Mouse (Mus musculus) megakaryocyte, embryonic 14.5 days (primary cell): Measurements from ENCODE around the gene Higd1c.

ENCODE experiments used
- FLI1 ChIP-seq: IDR thresholded peaks from 2 replicates; pipeline ENCODE4 v1.6.1; 2012; ENCODE audit warnings: low read length, inconsistent platforms, mixed read lengths
- GATA1 ChIP-seq: IDR thresholded peaks from 3 replicates; pipeline ENCODE4 v1.6.1; 2012; ENCODE audit warnings: mixed read lengths, low read length, inconsistent platforms, borderline replicate concordance

DNA sequence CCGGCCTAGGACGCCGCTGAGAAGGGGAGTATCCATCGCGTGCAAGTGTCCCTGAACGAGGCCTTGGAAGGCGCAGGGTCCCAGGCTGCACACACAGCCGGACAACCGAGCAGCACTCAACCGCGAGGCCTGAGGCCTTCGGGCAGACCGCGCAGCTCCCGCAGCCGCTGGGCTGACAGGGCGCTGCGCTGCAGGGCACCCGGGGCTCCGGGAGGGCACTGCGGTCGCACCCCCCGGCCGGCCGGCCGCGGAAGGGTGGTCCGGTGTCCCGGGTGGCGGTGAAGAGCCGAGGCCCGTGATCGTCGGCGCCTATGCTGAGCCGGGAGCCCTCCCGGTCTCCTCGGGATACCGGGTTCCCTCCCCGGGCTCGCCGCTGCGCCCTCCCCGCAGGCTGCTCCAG lies 58.1 kb downstream of the Higd1c start:
- TF ChIP-seq GATA1 (no peak), FLI1 (no peak)
